Mouse (Mus musculus) heart, adult 9 months (tissue): ENCODE measurements at regions not wholly inside any gene's neighbourhood (a gene's known extent, or its start where the extent isn't known, plus 50 kb on each side); places are given as distances from the start of the nearest gene placed in this dataset.

ENCODE experiments used
- DNase-seq, 2 experiments: peaks; one replicate each; pipeline ENCODE4 v3.0.0; 2022; ENCODE audit warnings: low spot score in 2 of 2

- no peak for DNase-seq
Observed at GRCm38 (mm10) chr9:30521556-30522240, 94.8 kb downstream of the Snx19 start.

GRCm38 (mm10) chr9:30520853-30521439, 94.0 kb downstream of the Snx19 start:
- DNase-seq = no peak

GRCm38 (mm10) chr9:30520116-30520515, 93.2 kb downstream of the Snx19 start:
- no peak for DNase-seq

GRCm38 (mm10) chr9:30519231-30519630, 92.3 kb downstream of the Snx19 start:
- no peak for DNase-seq
